Mouse (Mus musculus) heart, embryonic 14.5 days (tissue): ENCODE results near the gene Rnd1. TPM values are rescaled to one million over a fixed set of nuclear protein-coding genes. Genes with fewer than 3 reads are reported as not detected.

ENCODE experiments used
- ATAC-seq: fragments of 200-750 bp; cut with Nextera tagmentation; 2 replicates; pipeline ENCODE4 v1.8.0; 2017; ENCODE audit warnings: low read depth, moderate TSS enrichment; ENCODE audit not compliant: insufficient number of reproducible peaks, insufficient read depth, low FRiP score
- H3K27ac ChIP-seq, 2 experiments: fragments of 200-500 bp in 1 of 2; fragments of 300-500 bp in 1 of 2; sonication (generic) in 1 of 2; replicated peaks in 1 of 2; 2 replicates each; pipeline ENCODE4 v1.5.1; 2012 to 2014; ENCODE audit warnings: low read depth in 2 of 2, low read length in 2 of 2, control low read depth in 1 of 2, mild to moderate bottlenecking in 1 of 2, mixed read lengths in 1 of 2; ENCODE audit not compliant: control insufficient read depth in 1 of 2, insufficient read depth in 1 of 2
- H3K27me3 ChIP-seq: fragments of 300-500 bp; sonication (generic); 2 replicates; pipeline ENCODE4 v1.6.1; 2014; ENCODE audit warnings: mild to moderate bottlenecking, low read length, control low read depth; ENCODE audit not compliant: control insufficient read depth, insufficient read depth
- H3K36me3 ChIP-seq: fragments of 300-500 bp; sonication (generic); 2 replicates; pipeline ENCODE4 v1.6.1; 2014; ENCODE audit warnings: mild to moderate bottlenecking, control low read depth, low read length, mixed read lengths; ENCODE audit not compliant: control insufficient read depth, insufficient read depth
- H3K4me1 ChIP-seq, 2 experiments: fragments of 200-500 bp in 1 of 2; fragments of 300-500 bp in 1 of 2; sonication (generic) in 1 of 2; 2 replicates each; pipeline ENCODE4 v1.6.1; 2012 to 2014; ENCODE audit warnings: low read length in 2 of 2, control low read depth in 1 of 2, mixed read lengths in 1 of 2; ENCODE audit not compliant: control insufficient read depth in 2 of 2, insufficient read depth in 2 of 2
- H3K4me2 ChIP-seq: fragments of 300-500 bp; sonication (generic); 2 replicates; pipeline ENCODE4 v1.6.1; 2014; ENCODE audit warnings: mild to moderate bottlenecking, low read length
- H3K4me3 ChIP-seq, 2 experiments: fragments of 200-500 bp in 1 of 2; fragments of 300-500 bp in 1 of 2; sonication (generic) in 1 of 2; 2 replicates each; pipeline ENCODE4 v1.5.1; 2012 to 2014; ENCODE audit warnings: low read length in 2 of 2, mild to moderate bottlenecking in 2 of 2, control low read depth in 1 of 2, low read depth in 1 of 2, moderate library complexity in 1 of 2; ENCODE audit not compliant: control insufficient read depth in 1 of 2, insufficient read depth in 1 of 2
- H3K9ac ChIP-seq: fragments of 300-500 bp; sonication (generic); 2 replicates; pipeline ENCODE4 v1.6.1; 2014; ENCODE audit warnings: mild to moderate bottlenecking, low read length
- H3K9me3 ChIP-seq: fragments of 300-500 bp; sonication (generic); 2 replicates; pipeline ENCODE4 v1.6.1; 2016; ENCODE audit warnings: low read length, control low read depth; ENCODE audit not compliant: control insufficient read depth
- WGBS: fragments of 180-500 bp; shearing (Covaris S2); extraction: QIAGEN DNeasy Blood & Tissue Kit; methylation state at CpG from one replicate; pipeline ENCODE4 v1.1.7; 2014; 5-methylcytosine and 5-hydroxymethylcytosine counted together
- polyA plus RNA-seq: library from polyadenylated mRNA; unstranded; fragments of >200 nt; fragmentation: Nextera tagmentation; extraction: Ambion mirVana; gene quantifications from 2 replicates; pipeline ENCODE4 v1.2.1, GENCODE M21; 2014

Rnd1 gene
- polyA plus RNA-seq, 1 experiment from 2014 or later = 1.3 TPM

GRCm38 (mm10) chr15:98672592-98672991 lies 4.7 kb downstream of the Rnd1 start:
- no peak overlapping the region for H3K4me3 ChIP-seq
- H3K4me2 ChIP-seq = no peak overlapping the region
- H3K27me3 ChIP-seq = peaks cover 27% of the 10 kb centered on the region
- WGBS = 19% methylated on average over 4 of the region's 4 CpGs
- H3K27ac ChIP-seq = peak overlapping the region in 1 of 2 experiments; percentile 62; a peak in 2 of 4 replicates
- no peak overlapping the region for H3K9ac ChIP-seq
- peaks cover 19 to 25% of the 10 kb centered on the region in 2 experiments for H3K4me1 ChIP-seq
- H3K9me3 ChIP-seq = no peaks in the 10 kb centered on the region
- no peaks in the 10 kb centered on the region for H3K36me3 ChIP-seq
- peak; percentile 66 for ATAC-seq

- Histone ChIP-seq H3K36me3 (peaks cover 7% of the 10 kb centered on the region; the same call in 1 of the 2 replicates), H3K27me3 (no peaks in the 10 kb centered on the region), H3K9me3 (no peaks in the 10 kb centered on the region), H3K4me3 (no peak overlapping the region), H3K4me1 (peaks cover 0 to 15% of the 10 kb centered on the region in 2 experiments; a peak in 2 of 4 replicates), H3K27ac (no peak overlapping the region), H3K9ac (no peak overlapping the region), H3K4me2 (no peak overlapping the region)
- ATAC-seq = no peak
- 66% methylated on average over 11 of the region's 11 CpGs for WGBS
Measured at GRCm38 (mm10) chr15:98664042-98664907, 13.0 kb downstream of the Rnd1 start.

GRCm38 (mm10) chr15:98662567-98663545 lies 14.4 kb downstream of the Rnd1 start, which contains the start of gene Ddx23:
Ddx23 (minus strand) TSS chr15:98662894.
- ATAC-seq = peak; percentile 95
- WGBS = 4% methylated on average over 47 of the region's 48 CpGs
- Histone ChIP-seq H3K9ac (peak within 1 kb of the TSS; percentile 95), H3K36me3 (peaks cover 21% of the 10 kb centered on the region), H3K4me2 (peak within 1 kb of the TSS; percentile 90), H3K4me3 (peak within 1 kb of the TSS; percentile 68 to 89), H3K9me3 (no peaks in the 10 kb centered on the region), H3K27ac (peak within 1 kb of the TSS; percentile 78 to 90), H3K4me1 (peaks cover 0 to 15% of the 10 kb centered on the region in 2 experiments; a peak in 2 of 4 replicates), H3K27me3 (no peaks in the 10 kb centered on the region)

- Histone ChIP-seq H3K4me1 (peaks cover 0 to 15% of the 10 kb centered on the region in 2 experiments; a peak in 2 of 4 replicates), H3K36me3 (peaks cover 28% of the 10 kb centered on the region), H3K4me3 (peak overlapping the region; percentile 68 to 89), H3K27ac (peak overlapping the region; percentile 78 to 90), H3K4me2 (peak overlapping the region; percentile 90), H3K9ac (peak overlapping the region; percentile 95), H3K27me3 (no peaks in the 10 kb centered on the region), H3K9me3 (no peaks in the 10 kb centered on the region)
- 1% methylated on average over 14 of the region's 14 CpGs for WGBS
- ATAC-seq = no peak
Measured at GRCm38 (mm10) chr15:98662198-98662566, 15.1 kb downstream of the Rnd1 start.

- ATAC-seq = no peak
- Histone ChIP-seq H3K4me1 (peaks cover 0 to 11% of the 10 kb centered on the region in 2 experiments; a peak in 2 of 4 replicates), H3K4me3 (no peak overlapping the region), H3K9ac (no peak overlapping the region), H3K36me3 (peaks cover 78% of the 10 kb centered on the region), H3K9me3 (no peaks in the 10 kb centered on the region), H3K27ac (no peak overlapping the region), H3K27me3 (no peaks in the 10 kb centered on the region), H3K4me2 (no peak overlapping the region)
- WGBS = 85% methylated on average over 15 of the region's 15 CpGs
Measured at GRCm38 (mm10) chr15:98656982-98657751, 20.1 kb downstream of the Rnd1 start.

- 90% methylated on average over 8 of the region's 8 CpGs for WGBS
- ATAC-seq = no peak
- no peak overlapping the region for H3K4me2 ChIP-seq
Measured at GRCm38 (mm10) chr15:98652174-98652573, 25.1 kb downstream of the Rnd1 start.

GRCm38 (mm10) chr15:98651431-98651830 lies 25.8 kb downstream of the Rnd1 start:
- 91% methylated on average over 15 of the region's 15 CpGs for WGBS
- no peaks in the 10 kb centered on the region for H3K4me1 ChIP-seq
- no peak for ATAC-seq

More at GRCm38 (mm10) chr15:98652174-98652573, 25.1 kb downstream of the Rnd1 start:
- Histone ChIP-seq H3K4me3 (no peak overlapping the region), H3K9ac (no peak overlapping the region), H3K4me1 (no peaks in the 10 kb centered on the region), H3K36me3 (peaks cover 100% of the 10 kb centered on the region), H3K27ac (no peak overlapping the region), H3K27me3 (no peaks in the 10 kb centered on the region), H3K9me3 (no peaks in the 10 kb centered on the region)

More at GRCm38 (mm10) chr15:98651431-98651830, 25.8 kb downstream of the Rnd1 start:
- no peak overlapping the region for H3K27ac ChIP-seq
- H3K36me3 ChIP-seq = peaks cover 100% of the 10 kb centered on the region
- H3K9me3 ChIP-seq = no peaks in the 10 kb centered on the region
- H3K4me3 ChIP-seq = no peak overlapping the region
- H3K27me3 ChIP-seq = no peaks in the 10 kb centered on the region
- H3K9ac ChIP-seq = no peak overlapping the region
- no peak overlapping the region for H3K4me2 ChIP-seq
